Mouse (Mus musculus): ENCODE data around the gene Gnpat.

Gene Gnpat

DNA sequence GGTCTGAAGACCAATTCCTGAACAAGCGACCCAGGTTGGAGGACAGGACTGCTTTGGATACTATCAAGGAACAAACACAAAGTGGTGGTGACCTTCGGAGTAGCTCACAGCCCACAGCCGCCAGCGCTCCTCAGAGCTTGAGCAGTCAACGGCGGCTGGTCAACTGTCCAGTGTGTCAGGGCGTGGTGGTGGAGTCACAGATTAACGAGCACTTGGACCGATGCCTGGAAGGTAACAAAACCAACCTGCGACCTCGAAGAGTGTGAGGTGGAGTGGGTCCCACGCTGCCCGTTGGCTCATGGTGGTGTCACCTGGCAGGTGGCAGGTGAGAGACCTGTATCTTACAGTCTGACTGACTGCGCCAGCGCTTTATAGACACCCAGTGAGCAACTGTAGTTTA, 40.4 kb downstream of the Gnpat start:
- DNase-seq (ENCODE audit: low spot score): no peak

DNA sequence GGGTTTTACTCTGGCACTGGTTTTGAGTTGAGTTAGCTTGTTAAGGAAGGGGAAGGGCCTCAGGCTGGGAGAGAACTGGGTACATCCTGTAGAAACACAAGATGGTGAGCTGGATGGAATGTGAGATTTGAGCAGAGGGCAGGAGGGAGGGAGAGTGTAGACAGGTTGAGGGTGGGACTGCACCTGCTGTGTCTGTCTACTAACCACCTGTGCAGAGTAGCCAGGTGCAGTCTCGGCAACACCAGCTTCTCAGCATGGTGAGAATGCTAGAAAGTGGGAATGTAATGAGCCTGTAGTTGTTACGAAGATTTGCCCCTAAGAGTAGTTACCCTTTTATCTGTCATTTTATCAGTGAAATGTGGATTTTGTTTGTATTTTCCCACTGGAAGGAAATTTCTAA, 42.6 kb downstream of the Gnpat start:
- DNase-seq (ENCODE audit: low spot score): no peak

DNA sequence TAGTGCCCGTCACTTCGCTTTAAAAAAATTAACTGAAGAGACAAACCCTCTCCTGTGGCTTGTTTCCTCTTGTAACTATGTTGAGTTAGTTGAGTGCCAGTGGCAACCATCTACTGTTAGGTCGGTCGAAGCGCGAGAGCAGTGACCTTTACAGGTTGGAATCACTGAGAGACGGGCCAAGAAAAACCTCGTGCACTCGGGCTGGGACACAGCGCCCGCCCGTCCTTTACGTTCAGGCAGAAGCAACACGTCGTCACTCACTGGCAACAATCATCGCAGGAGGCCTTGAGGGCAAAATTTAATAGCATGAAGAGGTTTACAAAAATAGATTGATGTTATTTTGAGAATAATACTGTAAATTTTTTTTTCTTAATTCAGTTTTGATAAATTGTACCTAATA, 47.1 kb downstream of the Gnpat start:
- DNase-seq (ENCODE audit: low spot score): no peak

DNA sequence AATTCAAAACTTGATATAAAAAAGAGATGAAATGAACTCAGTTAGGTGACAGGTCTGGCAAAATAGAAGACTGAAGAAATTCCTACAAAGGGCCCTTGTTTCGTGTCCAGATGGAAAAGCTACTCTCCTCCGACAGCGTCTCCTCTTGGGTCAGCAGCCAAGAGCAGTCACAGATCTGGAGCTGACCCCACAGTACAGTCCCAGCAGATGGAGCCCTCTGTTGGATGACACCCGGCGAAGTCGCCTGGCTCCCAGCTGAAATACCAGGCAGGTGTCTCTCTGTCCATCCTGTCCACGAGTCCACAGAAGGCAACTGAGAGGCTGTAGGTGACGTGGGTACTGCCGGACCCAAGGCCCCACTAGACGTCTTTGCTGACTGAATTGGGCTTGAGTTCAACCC, 47.5 kb downstream of the Gnpat start:
- DNase-seq (ENCODE audit: low spot score): no peak

DNA sequence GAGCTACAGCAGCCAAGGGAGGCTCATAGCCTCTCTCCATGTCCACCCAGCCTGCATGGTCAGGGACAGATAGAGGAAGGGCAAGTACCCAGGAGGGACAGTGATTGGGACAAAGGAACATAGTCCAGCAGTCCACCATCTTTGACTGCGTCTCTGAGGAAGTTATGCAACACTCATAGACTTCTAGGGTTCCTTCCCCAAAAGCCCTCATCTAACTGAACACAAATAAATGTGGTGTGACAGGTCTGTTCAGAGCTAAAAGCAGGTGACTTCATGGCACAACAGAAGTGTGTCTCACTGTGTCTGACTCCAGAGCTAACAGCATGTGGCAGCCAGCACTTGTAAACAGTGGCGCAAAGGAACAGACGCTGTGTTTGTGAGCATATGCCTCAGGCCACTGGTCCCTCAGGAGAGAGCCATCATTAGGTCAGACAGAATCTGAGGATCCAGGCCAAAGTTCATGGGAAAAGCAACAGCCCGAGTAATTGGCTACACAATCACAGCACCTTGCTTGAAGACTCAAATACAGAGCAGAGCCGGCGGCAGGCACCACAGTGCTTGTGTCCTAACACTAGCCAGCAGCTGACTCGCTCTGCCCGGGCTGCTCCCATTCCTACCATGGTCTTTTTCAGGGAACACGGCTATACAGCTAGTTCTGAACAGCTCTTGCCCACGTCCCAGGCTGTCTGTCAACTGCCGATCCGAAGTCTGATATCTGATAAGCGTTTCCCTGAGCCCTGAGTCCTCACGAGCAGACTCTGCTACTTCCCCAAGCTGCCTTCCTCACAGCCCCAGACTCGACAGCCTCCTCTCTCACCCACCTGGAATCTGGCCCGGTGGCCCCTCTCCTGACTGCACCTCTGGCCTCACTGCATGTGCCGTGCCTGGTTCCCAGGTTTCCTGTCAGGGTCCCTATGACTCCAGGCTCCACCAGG, 49.4 kb downstream of the Gnpat start:
- DNase-seq (ENCODE audit: low spot score): peak; percentile 26

DNA sequence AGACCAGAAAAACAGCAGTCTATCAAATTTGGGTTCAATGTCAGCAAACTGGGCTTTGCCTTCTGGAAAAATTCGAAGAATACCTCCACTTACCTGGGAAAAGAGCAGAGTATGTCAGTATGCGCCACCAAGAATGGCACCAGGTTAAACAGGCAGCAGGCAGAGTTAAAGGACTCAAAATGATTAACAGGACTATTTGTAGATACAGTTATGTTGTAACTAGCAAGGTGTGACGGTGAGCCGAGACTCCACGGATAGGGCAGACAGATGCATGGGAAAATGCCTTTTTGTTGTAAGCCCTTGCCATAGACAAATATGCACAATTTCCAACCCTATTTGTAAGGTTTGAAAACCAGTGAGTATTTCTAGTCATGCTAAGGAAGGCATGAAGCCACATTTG, 51.2 kb downstream of the Gnpat start:
- no peak for DNase-seq (ENCODE audit: low spot score)

DNA sequence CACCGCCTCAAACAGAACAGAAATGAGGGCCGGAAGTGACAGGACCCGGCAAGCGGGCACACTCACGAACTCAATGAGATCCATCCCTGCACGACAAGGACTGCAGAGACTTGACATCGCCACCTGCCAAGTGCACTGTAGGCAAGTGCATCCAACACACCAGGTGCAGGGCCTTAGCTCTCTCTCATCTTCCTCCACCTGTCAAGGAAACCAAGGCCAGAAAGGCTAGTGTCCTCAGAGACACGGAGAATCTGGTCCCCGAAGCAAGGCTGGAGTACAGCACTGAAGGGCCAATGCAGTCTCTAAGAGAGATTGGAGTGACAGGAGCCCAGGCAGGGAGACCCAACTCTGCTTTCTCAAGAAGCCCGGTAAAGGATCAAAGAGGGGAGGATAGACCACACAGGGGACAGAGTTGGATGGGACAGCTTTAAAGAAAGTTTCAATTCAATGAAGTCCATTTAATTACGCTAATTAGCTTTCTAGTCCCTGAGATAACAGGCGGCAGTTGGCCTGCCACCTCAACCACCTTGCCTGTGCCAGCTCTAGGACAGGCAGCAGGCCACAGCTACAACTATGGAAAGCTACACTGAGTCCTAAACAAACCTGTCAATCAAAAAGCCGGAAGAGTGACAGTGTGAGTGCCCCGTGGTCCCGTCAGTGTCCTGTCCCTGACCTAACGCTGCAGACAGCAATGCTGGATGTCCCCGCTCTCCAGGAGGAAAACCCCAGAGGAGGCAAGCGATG, 55.1 kb downstream of the Gnpat start:
- no peak for DNase-seq (ENCODE audit: low spot score)

DNA sequence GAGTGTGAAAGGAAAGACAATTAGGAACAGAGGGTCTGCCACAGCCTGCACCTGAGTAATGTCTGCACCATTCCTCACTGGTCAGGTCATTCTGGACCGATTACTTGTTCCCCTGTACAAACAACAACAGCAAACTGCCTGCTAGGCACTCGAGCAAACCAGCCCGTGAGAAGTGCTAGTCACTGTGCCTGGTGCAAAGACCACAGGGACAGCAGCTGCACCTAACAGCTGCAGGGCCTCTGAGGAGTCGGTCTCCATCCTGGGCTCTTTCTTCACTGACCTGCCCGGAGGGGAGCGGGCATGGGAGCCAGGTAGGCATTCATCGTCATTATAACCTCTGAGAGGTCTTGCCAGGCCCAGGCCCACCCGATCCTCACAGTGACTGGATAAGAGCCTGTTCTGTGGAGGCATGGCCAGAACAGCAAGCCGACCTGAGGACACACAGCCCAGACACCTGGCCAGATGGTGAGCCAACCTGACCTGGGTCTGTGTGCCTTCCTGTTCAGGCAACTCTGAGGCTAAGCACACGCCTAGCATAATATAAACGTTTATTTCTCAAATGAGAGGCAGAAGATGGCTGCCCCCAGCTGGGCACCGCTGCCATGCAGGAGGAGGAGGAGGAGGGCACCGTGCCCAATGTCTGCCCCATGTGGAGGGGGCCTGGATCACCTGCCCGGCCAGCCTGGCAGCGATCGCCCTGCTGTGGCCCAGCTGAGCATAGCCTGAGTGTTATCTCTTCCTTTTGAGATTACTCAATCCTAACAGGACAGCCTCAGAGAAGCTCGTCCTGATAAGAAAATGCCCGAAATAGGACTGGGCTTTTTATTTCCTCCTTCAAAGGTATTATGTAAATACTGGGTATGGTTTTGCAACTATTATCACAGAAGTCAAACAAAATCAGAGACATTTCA, 58.8 kb downstream of the Gnpat start:
- peak; percentile 41 for DNase-seq (ENCODE audit: low spot score)

DNA sequence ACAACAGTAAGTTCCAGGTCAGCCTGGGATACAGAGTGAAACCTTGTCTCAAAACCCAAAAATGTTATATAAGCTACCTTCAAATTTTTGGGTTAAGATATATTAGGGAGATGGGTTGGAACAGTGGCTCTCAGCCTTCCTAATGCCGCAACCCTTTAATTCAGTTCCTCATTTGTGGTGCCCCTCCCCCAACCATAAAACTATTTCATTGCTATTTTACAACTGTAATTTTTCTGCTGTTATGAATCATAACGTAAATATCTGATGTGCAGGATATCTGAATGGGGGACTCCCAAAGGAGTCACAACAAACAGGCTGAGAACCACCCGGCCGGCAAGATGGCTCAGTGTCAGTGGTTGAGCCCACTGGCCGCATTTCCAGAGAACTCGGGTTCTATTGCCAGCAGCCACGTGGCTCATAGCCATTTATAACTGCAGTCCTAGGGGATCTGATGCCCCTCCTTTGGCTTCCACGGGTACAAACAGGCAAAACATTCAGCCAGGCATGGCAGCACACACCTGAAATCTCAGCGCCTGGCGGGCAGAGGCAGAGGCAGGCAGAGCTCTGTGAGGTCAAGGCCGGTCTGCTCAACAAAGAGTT, 59.8 kb downstream of the Gnpat start:
- DNase-seq (ENCODE audit: low spot score): no peak

DNA sequence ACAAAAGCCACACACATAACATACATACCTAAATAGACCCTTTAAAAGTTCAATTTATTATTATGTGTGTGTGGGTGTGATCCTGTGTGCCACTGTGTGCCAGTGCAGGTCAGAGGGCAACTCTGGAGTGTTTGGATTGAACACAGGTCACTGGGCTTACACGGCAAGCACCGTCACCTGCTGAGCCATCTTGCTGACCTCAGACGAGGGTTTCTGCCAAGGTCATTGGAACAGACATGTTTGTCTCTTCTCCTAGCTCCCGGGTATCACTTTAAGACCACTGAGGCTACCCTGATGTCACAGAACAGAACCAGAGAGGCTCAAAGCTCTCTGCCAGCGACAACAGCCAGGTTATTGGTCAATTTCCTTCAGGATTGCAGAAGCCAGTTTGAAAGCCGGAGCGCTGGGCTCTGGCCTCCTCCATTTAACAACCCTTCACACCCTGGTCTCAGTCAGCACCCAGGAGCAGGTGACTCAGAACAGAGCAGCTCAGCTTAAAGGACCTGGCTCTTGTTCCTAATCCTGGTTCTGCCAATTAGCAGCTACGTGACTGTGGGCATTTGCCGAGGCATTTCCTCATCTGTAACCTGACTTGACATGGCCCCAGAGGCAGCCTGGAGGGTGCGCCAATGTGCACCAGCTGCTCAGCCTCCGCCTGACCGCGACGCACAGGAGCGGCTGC, 61.3 kb downstream of the Gnpat start:
- DNase-seq (ENCODE audit: low spot score): no peak

DNA sequence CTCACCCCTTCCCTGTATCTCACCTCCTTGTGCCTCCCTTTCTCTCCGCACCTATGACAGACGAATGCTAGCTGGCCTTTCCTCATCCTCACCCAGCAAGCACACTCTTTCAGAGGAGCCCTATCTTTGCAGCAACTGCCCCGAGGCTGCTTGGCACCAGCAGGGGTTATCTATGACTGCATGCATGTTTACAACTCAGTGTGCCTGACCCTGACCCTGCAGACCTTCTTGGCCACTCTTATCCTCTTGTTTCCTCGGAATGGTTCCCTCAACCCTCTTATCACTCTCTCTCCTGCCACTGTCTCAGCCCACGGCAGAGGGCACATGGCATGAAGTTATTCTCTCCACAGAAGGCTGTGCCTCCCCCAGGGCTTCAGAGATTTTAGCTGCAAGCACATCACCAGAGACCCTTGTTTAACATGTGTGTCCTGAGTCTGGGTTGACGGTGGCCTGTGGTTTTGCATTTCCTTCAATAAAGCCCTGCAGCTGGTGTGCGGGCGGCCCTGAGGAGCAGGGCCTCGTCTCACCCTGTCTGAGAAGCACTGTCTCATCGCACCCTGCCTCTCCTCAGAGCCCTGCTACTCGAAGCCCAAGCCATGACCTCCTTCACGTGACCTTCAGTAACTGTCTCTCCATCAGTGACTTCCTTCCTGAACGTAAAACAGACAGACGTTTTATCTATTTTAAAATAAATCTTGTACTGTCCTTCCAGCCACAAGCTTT, 62.9 kb downstream of the Gnpat start:
- no peak for DNase-seq (ENCODE audit: low spot score)

DNA sequence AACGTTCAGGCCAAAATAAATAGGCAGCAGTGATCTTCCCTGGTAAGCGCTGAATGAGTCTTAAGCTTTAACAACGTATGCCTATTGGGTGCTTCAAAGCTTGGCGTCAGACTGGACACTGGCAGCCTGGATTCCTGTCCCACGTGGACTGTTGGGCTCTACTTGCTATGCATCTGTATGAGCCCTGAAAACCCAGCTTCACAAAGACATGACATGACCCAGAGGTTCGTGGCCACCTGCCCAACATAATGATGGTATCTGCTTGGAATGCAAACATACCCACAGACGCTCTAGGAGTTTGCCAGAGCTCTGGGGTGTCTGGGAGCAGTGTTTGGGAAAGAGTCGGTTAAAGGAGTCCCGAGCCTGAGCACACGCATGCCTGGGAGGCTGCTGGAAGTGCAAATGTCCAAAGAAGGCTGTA, 63.5 kb downstream of the Gnpat start:
- DNase-seq (ENCODE audit: low spot score): peak; percentile 35

DNA sequence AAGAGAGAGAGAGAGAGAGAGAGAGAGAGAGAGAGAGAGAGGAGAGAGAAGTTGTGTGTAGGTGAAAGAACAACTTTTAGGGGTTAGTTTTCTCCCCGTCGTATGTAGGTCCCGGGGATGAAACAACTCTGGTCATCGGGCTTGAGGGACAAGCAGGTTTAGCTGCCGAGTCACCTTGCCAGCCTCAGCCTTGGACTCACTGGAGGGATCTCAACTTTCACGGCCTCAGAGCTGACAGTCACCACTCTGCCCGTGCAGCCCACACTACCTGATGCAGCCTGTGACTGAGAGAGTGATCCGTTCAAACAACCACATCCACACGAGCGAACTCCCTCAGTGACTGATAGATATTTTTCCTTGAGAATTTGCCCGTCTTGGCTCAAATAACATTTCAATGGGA, 66.2 kb downstream of the Gnpat start:
- DNase-seq (ENCODE audit: low spot score): no peak

DNA sequence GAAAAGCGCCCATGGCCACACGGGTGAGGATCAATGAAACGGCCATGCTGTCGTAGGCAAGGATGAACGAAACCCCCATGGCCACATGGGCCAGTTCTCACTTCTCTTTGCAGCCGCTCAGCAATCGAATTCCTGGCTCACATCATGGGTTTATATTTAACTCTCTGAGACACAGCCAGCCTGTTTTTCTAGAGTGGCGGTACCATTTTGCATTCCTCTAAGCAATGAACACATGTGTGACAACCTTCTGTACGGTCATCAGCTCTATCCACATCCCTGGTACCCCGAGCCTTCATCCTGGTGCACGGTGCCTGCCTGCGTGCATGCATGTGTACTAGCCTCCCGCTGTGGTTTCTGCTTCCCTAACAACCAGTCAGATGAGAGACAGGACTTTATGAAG, 67.3 kb downstream of the Gnpat start:
- no peak for DNase-seq (ENCODE audit: low spot score)

DNA sequence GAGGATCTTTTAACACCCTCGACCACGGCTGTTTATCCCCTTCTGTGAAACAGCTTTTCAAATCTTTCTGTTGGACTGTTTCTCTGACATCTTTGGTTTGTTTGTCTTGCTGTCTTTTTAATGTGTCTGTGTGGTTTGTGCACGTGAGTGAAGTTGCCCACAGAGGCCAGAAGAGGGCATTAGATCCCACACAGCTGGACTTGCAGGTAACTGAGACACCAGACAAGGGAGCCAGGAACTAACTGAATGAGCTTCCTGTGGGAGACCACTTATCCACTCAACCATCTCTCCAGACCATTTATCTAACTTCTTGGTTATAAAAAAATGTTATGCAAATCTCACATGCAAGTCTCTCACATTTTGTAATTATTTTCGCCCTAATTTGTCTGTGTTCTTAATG, 67.8 kb downstream of the Gnpat start:
- DNase-seq (ENCODE audit: low spot score): no peak

DNA sequence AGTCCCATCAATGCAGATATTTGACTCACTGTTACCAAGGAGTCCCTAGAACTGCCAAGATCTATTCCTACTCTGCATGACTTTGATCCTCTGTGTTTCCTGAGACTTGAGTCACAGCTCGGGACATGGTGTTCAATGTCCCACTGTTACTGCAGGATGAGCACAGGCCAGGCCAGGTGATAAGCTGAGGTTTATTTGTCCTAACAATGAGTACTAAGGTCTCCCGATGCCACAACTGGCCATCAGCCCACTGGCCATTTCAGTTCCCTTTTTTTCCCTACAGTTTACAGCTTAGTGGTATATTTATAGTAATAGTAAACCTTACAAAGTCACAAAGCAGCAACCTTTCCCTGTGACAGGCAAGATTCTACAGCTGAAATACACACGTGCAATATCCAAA, 69.6 kb downstream of the Gnpat start:
- no peak for DNase-seq (ENCODE audit: low spot score)

DNA sequence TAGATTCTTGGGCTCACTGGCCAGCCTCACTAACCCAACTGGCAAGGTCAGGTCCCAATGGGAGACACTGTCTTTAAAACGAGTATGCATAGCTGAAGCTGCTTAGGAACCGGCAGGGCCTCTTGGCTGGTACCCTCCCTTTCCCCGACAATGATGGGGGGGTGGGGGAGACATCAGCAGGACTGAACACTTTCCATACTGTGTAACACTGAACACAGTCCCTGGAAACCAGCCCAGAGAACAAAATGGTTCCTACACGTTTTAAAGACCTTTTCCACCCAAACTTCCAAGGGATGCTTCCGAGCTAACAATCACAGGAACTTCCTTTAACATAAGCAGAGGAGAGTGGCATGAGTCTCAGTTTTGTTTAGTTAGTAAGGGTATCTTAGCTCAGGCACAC, 72.3 kb downstream of the Gnpat start:
- no peak for DNase-seq (ENCODE audit: low spot score)

DNA sequence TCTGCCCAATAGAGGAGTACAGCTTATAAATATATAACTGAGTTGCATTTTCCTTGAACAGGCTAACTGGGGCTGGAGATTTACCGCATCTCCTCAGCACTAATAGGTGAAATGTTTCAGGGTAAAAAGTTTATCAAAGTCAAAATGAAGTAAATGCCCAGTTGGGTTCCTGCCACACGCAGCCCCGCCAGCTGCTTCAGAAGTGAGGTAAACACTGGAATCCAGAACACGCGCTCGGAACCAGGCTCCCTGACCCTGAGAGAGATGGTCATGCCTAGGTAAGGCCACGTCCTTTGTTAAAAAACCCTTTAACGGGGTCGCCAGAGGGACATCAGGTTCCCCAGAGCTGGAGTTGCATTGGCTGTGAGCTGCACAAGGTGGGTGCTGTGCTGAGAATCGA, 73.9 kb downstream of the Gnpat start:
- DNase-seq (ENCODE audit: low spot score): no peak

DNA sequence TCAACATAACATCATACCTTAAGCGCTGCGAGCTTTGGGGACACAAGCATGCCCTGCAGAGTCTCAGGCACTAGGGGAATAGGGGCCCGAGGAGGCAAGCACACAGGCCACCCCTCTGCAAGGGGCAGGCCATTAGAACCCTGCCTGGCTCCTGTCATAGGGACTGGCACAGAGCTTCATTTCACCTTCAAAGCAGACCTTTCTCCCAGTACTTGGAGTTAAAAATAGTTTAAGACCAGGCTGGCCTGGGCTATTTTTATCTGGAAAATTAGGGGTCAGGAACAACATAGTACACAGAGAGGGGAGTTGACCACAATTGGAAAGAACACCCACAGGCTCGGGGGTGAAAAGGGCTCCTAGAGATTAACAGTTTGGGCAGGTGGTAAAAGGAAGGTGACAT, 74.5 kb downstream of the Gnpat start:
- no peak for DNase-seq (ENCODE audit: low spot score)
